Mouse (Mus musculus) kidney, embryonic 14.5 days (tissue): ENCODE results near the gene Catsperz. TPM values are rescaled to one million over a fixed set of nuclear protein-coding genes. Genes with fewer than 3 reads are reported as not detected.

ENCODE experiments used
- ATAC-seq: fragments of 200-750 bp; cut with Nextera tagmentation; 2 replicates; pipeline ENCODE4 v1.8.0; 2017; ENCODE audit warnings: moderate number of reproducible peaks, mild to moderate bottlenecking, moderate TSS enrichment, moderate library complexity; ENCODE audit not compliant: low FRiP score, low TSS enrichment
- H3K27ac ChIP-seq: fragments of 300-500 bp; sonication (generic); 2 replicates; pipeline ENCODE4 v1.5.1; 2014; ENCODE audit warnings: low read depth, mild to moderate bottlenecking, low read length, moderate library complexity, mixed read lengths
- H3K27me3 ChIP-seq: fragments of 300-500 bp; sonication (generic); 2 replicates; pipeline ENCODE4 v1.6.1; 2014; ENCODE audit warnings: mild to moderate bottlenecking, low read length; ENCODE audit not compliant: control insufficient read depth, insufficient read depth
- H3K36me3 ChIP-seq: fragments of 300-500 bp; sonication (generic); 2 replicates; pipeline ENCODE4 v1.6.1; 2014; ENCODE audit warnings: low read length, mixed read lengths; ENCODE audit not compliant: control insufficient read depth, insufficient read depth
- H3K4me1 ChIP-seq: fragments of 300-500 bp; sonication (generic); 2 replicates; pipeline ENCODE4 v1.6.1; 2014; ENCODE audit warnings: low read length, mixed read lengths; ENCODE audit not compliant: control insufficient read depth, insufficient read depth
- H3K4me2 ChIP-seq: fragments of 300-500 bp; sonication (generic); replicated peaks from 2 replicates; pipeline ENCODE4 v1.6.1; 2014; ENCODE audit warnings: low read depth, mild to moderate bottlenecking, low read length
- H3K4me3 ChIP-seq: fragments of 300-500 bp; sonication (generic); 2 replicates; pipeline ENCODE4 v1.5.1; 2014; ENCODE audit warnings: mild to moderate bottlenecking, low read length
- H3K9ac ChIP-seq: fragments of 300-500 bp; sonication (generic); 2 replicates; pipeline ENCODE4 v1.6.1; 2014; ENCODE audit warnings: low read depth, mild to moderate bottlenecking, low read length, moderate library complexity
- H3K9me3 ChIP-seq: fragments of 300-500 bp; sonication (generic); 2 replicates; pipeline ENCODE4 v1.6.1; 2016; ENCODE audit warnings: low read length; ENCODE audit not compliant: control insufficient read depth
- WGBS: fragments of 180-500 bp; shearing (Covaris S2); extraction: QIAGEN DNeasy Blood & Tissue Kit; methylation state at CpG from one replicate; pipeline ENCODE4 v1.1.7; 2014; 5-methylcytosine and 5-hydroxymethylcytosine counted together
- polyA plus RNA-seq: library from polyadenylated mRNA; unstranded; fragments of >200 nt; fragmentation: Nextera tagmentation; extraction: Ambion mirVana; gene quantifications from 2 replicates; pipeline ENCODE4 v1.2.1, GENCODE M21; 2014

The Catsperz gene
- polyA plus RNA-seq, 1 experiment from 2014 or later = 3.8 TPM

- H3K27me3 ChIP-seq = peaks cover 5% of the 10 kb centered on the region
- H3K4me1 ChIP-seq = peaks cover 9% of the 10 kb centered on the region
- H3K27ac ChIP-seq = peak overlapping the region; percentile 98; the same call in 1 of the 2 replicates
- peak overlapping the region; percentile 88 for H3K4me3 ChIP-seq
- H3K4me2 ChIP-seq = peak overlapping the region; percentile 98
- H3K9me3 ChIP-seq = no peaks in the 10 kb centered on the region
- ATAC-seq = peak; percentile 11
- 22% methylated on average over 28 of the region's 29 CpGs for WGBS
- H3K9ac ChIP-seq = peak overlapping the region; percentile 86
- H3K36me3 ChIP-seq = no peaks in the 10 kb centered on the region
These were observed 15.5 kb upstream of the Catsperz start for GRCm38 (mm10) chr19:6940396-6941351.

- Histone ChIP-seq H3K27me3 (peaks cover 19% of the 10 kb centered on the region), H3K4me2 (no peak overlapping the region), H3K4me1 (peaks cover 9% of the 10 kb centered on the region), H3K36me3 (no peaks in the 10 kb centered on the region), H3K27ac (no peak overlapping the region), H3K9ac (no peak overlapping the region), H3K9me3 (no peaks in the 10 kb centered on the region), H3K4me3 (no peak overlapping the region)
- no peak for ATAC-seq
- 89% methylated on average over 20 of the region's 20 CpGs for WGBS
These were observed 14.2 kb upstream of the Catsperz start for GRCm38 (mm10) chr19:6939106-6940002.

DNA sequence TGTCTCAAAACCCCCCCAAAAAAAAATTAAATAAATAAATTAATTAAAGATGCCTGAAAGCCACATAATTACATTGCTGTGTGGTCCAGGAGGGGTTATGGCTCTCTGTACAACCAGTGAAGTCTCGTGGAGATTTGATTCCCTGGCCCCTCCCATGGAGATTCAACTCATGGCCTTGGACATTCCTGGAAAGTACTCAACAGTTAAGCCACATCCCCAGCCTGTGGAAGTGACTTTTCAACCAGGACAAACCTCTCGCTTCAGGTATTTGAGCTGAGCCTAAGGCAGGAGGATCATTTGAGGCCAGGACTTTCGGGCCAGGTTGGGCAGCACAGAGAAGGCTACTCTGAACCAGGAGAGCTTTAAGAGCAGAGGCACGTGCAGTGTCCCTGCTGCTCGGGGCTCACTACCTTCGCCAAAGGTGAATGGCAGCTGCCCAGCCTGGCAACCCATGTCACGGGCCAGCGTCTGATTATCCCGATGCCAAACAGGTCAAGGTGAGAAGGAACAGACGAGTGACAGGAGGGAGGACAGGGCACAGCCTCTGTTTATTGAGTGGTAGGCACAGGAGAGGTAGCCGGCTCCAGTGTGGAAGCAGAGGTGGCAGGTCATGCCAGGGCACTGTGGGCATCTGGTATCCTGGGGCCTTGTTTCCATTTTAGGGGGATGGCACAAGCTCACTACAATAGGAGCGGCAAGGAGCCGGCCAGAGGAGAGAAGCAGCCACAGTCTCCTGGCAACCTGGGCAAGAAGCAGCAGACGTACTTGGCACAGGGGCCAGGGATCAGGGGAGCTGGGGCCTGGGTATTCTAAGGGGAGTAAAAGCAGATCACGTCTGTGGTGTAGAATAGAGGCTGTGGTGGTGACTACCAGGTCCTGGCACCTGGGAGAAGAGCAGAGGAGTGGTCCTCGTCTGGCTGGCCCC is 12.6 kb upstream of the Catsperz start:
- 79% methylated on average over 16 of the region's 16 CpGs for WGBS
- H3K4me3 ChIP-seq = no peak overlapping the region
- H3K4me2 ChIP-seq = no peak overlapping the region
- no peak overlapping the region for H3K27ac ChIP-seq
- no peaks in the 10 kb centered on the region for H3K36me3 ChIP-seq
- H3K4me1 ChIP-seq = peaks cover 19% of the 10 kb centered on the region
- no peak overlapping the region for H3K9ac ChIP-seq
- peaks cover 34% of the 10 kb centered on the region for H3K27me3 ChIP-seq
- no peaks in the 10 kb centered on the region for H3K9me3 ChIP-seq
- no peak for ATAC-seq

DNA sequence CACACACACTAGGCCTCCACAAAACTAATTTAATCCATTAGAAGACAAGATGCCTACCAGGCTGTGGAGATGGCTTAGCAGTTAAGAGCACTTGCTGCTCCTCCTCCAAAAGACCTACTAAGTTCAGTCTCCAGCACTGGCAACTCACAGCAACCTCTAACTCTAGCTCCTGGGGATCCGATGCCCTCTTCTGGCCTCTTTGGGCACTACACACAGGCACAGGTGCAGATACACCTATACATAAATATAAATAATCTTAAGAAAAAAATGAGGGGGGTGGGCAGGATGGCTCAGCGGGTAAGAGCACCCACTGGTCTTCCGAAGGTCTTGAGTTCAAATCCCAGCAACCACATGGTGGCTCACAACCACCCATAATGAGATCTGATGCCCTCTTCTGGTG is 11.1 kb upstream of the Catsperz start:
- peaks cover 49% of the 10 kb centered on the region for H3K27me3 ChIP-seq

DNA sequence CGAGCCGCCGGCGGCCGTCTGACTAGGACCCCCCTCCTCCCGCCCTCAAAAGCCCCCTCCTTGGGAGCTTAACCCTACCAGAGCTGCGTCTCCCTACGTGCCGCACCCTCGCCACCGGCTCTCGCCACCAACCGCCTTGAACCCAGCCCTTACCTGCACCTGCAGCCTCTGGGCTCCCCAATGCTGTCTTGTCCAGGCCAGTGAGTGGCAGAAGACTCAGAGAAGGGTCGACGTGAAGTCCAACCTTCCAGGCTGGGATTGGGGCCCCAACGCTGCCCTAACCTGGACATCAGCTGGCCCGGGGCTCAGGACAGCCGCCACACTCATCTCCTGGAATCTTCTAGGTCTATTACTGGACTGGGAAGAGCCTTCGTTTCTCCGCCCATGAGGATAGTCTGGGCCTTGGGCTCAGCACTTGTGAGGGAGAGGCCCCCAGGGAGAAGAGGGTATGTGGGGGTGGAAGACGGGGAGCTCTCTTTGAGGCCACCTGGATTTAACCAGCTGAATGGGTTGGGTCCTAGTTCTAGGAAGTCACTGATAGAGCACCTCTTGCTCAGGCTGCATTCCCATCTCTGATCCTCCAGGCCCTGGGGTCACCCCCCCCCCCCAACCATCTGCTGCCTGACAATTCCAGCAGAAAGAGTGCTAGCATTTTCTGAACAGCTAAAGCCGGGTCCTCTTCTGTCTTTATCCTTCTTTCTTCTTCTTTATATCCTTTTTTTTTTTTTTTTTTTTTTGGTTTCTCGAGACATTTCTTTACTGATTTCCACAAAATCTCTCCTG is 9.2 kb upstream of the Catsperz start, which contains the start of gene Kcnk4:
Gene Kcnk4 (minus strand): TSS at position 321 of the 783 bp plus-strand sequence.
- H3K9me3 ChIP-seq = no peaks in the 10 kb centered on the region
- peak within 1 kb of the TSS; percentile 44 for H3K9ac ChIP-seq
- peaks cover 10% of the 10 kb centered on the region for H3K4me1 ChIP-seq
- no peak for ATAC-seq
- H3K27me3 ChIP-seq = peaks cover 62% of the 10 kb centered on the region
- H3K4me2 ChIP-seq = peak within 1 kb of the TSS; percentile 78
- no peak within 1 kb of the TSS for H3K27ac ChIP-seq
- 11% methylated on average over 23 of the region's 23 CpGs for WGBS
- no peaks in the 10 kb centered on the region for H3K36me3 ChIP-seq
- peak within 1 kb of the TSS; percentile 41 for H3K4me3 ChIP-seq

More for the DNA sequence above, 11.1 kb upstream of the Catsperz start:
- no peak overlapping the region for H3K4me2 ChIP-seq
- H3K27ac ChIP-seq = no peak overlapping the region
- H3K9me3 ChIP-seq = no peaks in the 10 kb centered on the region
- WGBS = 25% methylated on average over 3 of the region's 3 CpGs
- H3K4me1 ChIP-seq = peaks cover 19% of the 10 kb centered on the region
- H3K4me3 ChIP-seq = no peak overlapping the region
- H3K9ac ChIP-seq = no peak overlapping the region
- no peaks in the 10 kb centered on the region for H3K36me3 ChIP-seq
- no peak for ATAC-seq

DNA sequence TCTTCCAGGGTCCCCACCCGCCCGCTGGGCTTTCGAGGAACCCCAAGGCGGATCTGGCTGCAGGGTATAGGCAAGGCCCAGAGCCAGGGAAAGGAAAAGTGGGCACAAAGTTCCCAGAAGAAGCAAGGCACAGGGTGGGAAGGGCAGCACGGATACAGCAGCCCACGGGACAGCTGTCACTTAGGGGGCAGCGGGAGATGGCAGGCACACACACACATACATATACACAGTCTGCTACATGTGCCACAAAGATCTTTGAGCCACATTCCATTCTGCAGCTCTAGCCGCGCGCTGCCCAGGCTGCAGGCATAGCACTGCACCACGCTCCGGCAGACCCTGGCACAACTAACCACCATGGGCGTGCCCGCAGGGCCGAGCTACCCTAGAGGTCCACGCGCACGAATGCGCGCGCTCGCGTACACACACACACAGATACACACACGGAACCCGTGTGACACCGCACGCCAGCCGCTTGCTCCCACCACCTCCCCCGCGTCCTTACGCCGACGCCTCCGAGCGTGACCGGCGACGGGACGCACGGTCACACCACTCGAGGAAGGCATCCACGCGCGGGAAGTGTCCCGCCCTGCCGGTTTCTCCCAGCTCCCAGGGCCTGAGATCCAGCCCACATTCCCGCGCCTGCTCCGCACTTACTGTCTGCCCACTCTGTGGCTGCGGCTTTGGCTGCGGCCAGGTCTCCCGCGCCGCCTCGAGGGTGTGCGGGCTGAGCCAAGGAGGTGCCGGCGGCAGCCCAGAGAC is 8.4 kb upstream of the Catsperz start:
- no peak overlapping the region for H3K27ac ChIP-seq
- peak overlapping the region; percentile 44 for H3K9ac ChIP-seq
- H3K9me3 ChIP-seq = no peaks in the 10 kb centered on the region
- WGBS = 2% methylated on average over 58 of the region's 58 CpGs
- peaks cover 10% of the 10 kb centered on the region for H3K4me1 ChIP-seq
- H3K4me3 ChIP-seq = peak overlapping the region; percentile 41
- ATAC-seq = peak; percentile 15; the same call in 1 of the 2 replicates
- H3K27me3 ChIP-seq = peaks cover 62% of the 10 kb centered on the region
- peak overlapping the region; percentile 78 for H3K4me2 ChIP-seq
- H3K36me3 ChIP-seq = no peaks in the 10 kb centered on the region

DNA sequence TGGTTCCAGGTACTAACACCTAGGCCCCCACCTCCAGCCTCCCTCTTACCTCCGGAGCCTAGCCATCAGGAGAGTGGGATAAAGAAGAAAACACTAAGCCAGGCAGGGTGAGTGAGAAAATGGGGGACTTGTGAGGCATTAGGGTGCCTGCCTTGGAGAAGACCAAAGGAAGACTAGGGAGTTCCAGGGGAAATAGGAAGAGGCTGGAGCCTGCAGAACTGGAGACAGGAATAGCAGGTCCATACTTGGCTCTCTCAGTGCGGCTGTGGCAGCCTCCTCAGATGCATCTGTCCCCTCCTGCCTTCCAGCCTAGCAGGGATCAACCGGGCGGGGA is 7.9 kb upstream of the Catsperz start:
- Histone ChIP-seq H3K27me3 (peaks cover 65% of the 10 kb centered on the region), H3K36me3 (no peaks in the 10 kb centered on the region), H3K4me3 (peak overlapping the region; percentile 41), H3K9me3 (no peaks in the 10 kb centered on the region), H3K4me2 (no peak overlapping the region), H3K9ac (no peak overlapping the region), H3K27ac (no peak overlapping the region), H3K4me1 (peaks cover 10% of the 10 kb centered on the region)
- ATAC-seq = no peak
- 30% methylated on average over 4 of the region's 4 CpGs for WGBS
